Mouse (Mus musculus) lung, adult 2 months (tissue): ENCODE measurements around the gene Cd82.

ENCODE experiments used
- CTCF ChIP-seq: fragments of 200-500 bp; IDR thresholded peaks from 2 replicates; pipeline ENCODE4 v1.5.1; 2011; ENCODE audit warnings: mild to moderate bottlenecking, low read length, control low read depth; ENCODE audit not compliant: insufficient read depth
- POLR2A ChIP-seq: fragments of 200-500 bp; IDR thresholded peaks from 2 replicates; pipeline ENCODE4 v1.6.1; 2011; ENCODE audit warnings: low read depth, mild to moderate bottlenecking, control low read depth, low read length, borderline replicate concordance; ENCODE audit errors: extremely low read depth

DNA sequence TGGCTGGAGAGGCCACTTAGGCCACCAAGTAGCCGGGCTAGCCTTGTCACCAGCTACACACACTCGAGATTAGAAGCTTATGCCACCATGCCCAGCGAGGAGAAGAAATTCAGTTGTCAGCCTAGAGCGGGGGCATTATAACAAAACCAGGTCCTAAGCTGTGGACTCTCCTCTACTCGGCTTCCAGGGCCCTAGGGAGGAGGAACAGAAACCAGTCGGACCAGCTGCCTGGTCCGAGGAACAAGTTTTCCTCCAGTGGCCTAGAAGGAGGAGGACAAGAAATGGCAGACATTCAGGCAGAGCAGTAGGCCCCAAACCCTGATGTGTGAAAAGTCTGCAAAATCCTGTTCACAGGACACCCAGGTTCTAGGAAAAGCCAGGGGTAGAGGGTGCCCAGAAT is 12.2 kb downstream of the Cd82 start:
- no peak for TF ChIP-seq POLR2A
- no peak for TF ChIP-seq CTCF
